Mouse (Mus musculus) frontal cortex, adult (tissue): ENCODE results near the gene 4933406M09Rik.

Source experiments
- ATAC-seq: cut with Nextera tagmentation; 2 replicates; pipeline ENCODE4 v1.9.2; 2017; ENCODE audit warnings: mild to moderate bottlenecking, moderate library complexity, mixed read lengths; ENCODE audit not compliant: low TSS enrichment

4933406M09Rik gene

GRCm38 (mm10) chr1:134385666-134386065, at the start of gene 4933406M09Rik:
4933406M09Rik (plus strand) TSS chr1:134385940.
- no peak for ATAC-seq

DNA sequence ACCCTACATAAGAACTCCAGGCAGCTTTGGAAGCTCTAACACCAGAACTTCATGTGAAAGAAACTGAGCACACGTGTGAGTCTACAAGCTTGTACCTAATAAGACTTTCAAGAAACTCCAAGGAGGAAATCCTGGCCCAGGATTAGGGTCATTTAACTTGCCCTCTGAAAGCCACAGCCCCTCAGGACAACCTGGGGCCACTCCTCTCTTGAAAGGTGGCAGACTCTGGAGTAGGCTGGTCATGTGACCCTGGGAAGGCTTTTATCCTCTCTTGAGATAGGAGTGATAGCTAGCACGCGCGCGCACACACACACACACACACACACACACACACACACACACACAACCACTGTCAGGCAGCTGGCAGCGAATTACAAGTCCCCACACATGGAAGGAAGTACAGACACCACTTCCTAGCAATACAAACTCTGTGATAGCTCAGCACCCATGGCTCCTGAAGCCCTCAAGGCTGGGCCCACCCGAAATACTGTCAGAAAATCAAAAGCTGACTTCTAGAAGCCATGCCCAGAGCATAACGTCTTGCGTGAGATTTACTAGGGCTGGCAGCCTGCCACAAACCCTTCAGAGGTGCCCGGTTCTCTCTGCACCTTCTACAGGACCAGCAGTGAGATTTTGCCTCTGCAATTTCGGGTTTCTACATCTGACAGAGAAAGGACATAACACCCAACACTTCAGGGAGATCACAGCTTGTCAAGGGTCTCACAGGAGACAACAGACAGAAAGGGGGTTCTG, 48.6 kb upstream of the 4933406M09Rik start:
- ATAC-seq: no peak

DNA sequence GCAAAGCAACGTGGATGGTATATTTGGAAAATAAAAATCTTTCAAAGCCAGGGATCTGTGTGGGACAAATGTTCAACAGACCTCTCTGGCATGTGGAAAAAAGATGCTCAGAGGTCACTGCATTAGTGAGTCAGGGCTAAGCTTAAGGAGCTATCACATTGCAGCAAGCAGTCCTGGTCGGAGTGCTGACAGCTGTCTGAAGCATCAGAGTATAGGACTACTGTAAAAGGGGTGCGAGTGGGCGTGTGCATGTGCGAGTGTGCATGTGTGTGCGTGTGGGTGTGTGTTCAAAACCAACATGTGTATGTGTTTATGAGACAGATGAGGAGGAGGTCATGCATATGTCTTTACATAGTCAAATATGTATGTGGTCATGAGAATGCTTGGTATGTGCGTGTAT, 46.6 kb upstream of the 4933406M09Rik start:
- no peak for ATAC-seq

- ATAC-seq: no peak
Observed at GRCm38 (mm10) chr1:134339757-134340619, 45.8 kb upstream of the 4933406M09Rik start.

DNA sequence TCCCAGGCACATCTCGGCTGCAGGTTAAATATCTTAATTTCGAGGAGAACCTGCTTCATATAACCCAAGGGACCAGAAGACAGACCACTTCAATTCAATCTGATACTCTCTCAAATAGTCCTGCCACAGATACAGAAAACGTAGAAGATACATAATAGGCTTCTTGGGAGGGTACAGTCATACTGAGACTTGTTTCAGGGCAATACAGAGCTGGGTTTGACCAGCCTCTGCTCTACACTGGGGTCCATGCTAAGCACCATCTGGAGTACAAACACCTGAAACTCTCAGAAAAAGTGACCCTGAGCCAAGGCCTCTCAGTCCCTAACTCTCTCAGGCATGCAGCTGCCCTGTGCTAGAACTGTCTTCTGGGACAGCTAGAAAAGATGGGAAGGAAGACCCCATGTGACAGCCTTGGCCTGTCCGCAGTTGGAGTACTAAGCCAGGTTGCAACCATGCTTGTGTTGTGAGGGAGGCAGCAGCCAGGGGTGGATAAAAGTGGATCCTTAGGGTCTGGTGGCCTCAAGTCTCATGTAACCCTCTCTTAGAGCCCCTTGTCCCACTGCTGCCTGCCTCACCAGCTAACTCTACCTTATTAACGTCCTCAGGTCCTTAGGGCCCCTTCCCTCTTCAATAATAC, 44.0 kb upstream of the 4933406M09Rik start:
- ATAC-seq: no peak

- ATAC-seq: no peak
Observed at GRCm38 (mm10) chr1:134342278-134342664, 43.5 kb upstream of the 4933406M09Rik start.

- no peak for ATAC-seq
Observed at GRCm38 (mm10) chr1:134342781-134343310, 42.9 kb upstream of the 4933406M09Rik start.

DNA sequence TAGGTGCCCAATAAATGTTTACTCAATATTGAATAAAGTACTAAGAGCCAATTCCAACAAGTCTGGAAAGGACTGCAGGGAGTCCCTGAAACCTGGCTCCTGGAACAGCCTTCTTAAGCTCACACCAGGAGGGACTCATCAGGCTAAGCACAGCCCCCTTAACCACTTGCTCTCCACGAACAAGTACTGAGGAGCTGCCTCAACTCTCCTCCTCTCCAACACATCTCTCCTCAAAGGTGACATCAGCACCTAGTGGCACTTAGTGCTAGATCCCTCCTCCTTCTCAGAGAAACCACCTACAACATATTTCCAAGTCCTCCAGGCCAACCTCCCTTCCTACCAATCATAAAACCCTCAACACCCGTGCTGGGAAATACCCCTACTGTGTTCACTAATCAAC, 42.2 kb upstream of the 4933406M09Rik start:
- ATAC-seq: peak; percentile 32

DNA sequence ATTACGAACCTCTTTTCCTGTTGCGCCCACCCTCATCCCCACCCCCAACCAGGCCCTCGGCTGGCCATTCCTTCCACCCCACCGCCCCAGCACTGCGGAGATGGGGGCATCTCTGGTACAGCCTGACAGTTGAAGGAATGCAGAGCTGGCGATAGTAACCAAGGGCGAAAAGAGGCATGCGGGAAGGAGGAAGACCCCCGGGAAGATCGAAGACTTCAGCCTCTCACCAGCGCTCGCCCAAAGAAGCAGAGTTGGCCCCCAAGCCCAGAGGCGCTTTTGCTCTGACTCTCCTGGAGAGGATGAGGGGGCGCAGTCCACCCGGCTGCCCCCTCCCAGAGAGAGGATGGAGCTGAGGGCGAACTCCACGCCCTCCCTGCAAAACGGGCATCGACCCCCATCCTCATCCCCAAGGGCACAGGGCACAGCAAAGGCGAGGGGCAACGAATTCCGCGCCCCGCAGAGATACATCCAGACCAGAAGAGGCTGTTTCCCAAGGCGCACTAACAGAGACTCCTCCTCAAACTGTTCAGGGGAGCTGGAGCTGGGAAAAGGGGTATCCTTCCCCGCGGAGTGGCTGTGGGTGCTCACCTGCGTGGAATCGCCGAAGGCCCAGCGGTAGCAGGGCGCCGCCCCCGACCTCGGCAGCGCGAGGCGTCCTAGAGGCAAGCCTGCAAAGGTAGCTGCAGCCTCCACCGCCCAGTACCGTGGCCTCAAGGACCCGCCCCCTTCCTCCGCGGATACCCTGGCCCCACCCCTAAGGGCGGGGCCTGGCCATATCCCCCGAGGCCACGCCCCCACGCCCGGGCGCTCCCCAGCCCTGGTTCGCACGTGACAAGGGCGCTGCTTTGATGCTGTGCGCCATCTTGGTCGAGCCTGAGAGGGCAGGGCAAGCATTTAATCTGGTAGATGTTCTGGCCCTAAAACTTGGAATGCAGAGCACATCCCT, 41.5 kb upstream of the 4933406M09Rik start:
- ATAC-seq: peak; percentile 69

- ATAC-seq: peak; percentile 57
Observed at GRCm38 (mm10) chr1:134345075-134345474, 40.7 kb upstream of the 4933406M09Rik start.

- ATAC-seq: no peak
Observed at GRCm38 (mm10) chr1:134347791-134348190, 37.9 kb upstream of the 4933406M09Rik start.

GRCm38 (mm10) chr1:134353326-134353725, 32.4 kb upstream of the 4933406M09Rik start:
- no peak for ATAC-seq

DNA sequence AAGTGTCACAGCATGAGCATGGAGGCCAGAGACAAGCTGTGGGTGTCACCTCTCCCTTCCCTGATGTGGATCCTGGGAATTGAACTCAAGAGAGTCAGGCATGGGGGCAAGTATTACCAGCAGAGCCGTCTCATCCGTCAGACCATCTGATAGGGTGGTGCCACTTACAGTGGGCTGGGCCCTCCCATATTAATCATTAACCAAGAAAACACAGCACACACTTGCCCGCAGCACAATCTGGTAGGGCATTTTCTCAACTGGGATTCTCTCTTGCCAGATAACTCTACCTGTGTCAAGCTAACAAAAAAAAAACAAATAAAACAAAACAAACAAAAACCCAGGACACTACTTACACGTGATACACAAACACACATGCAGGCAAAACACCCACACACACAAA, 28.3 kb upstream of the 4933406M09Rik start:
- no peak for ATAC-seq

GRCm38 (mm10) chr1:134360656-134361055, 25.1 kb upstream of the 4933406M09Rik start:
- no peak for ATAC-seq

DNA sequence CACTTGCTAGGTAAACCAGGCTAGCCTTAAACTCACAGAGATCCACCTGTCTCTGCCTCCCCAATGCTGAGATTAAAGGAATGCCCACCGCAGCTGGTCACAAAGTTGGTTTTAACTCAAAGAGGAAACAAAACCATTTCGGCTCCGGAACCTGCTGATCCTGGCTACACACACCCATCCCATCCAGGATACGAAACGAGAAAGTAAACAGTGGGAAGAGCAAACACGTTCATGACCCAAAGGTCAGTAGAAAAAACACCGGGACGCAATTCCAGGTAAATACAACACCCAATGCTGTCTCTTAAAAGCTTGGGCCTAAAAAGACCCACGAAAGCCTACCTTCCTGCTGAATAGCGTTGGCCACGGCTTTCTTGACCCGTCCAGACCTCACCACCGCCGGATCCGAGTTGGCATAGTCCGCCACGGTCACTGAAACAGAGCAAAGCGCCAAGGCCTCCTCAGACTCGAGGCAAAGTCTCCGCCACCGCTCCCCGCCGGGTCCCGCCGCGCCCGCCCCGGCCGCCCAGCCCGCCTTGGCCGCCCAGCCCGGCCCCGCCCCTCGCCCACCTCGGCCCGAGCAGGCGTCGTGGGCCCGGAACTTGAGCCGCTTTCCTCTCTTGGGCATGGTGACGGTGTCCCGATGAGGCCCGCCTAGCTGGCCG, 24.4 kb upstream of the 4933406M09Rik start:
- no peak; the same call in 1 of the 2 replicates for ATAC-seq

- peak; percentile 99 for ATAC-seq
Observed at GRCm38 (mm10) chr1:134361857-134362212, 23.9 kb upstream of the 4933406M09Rik start, which contains the start of gene Tmem183a. Tmem183a (minus strand) TSS chr1:134361979.

DNA sequence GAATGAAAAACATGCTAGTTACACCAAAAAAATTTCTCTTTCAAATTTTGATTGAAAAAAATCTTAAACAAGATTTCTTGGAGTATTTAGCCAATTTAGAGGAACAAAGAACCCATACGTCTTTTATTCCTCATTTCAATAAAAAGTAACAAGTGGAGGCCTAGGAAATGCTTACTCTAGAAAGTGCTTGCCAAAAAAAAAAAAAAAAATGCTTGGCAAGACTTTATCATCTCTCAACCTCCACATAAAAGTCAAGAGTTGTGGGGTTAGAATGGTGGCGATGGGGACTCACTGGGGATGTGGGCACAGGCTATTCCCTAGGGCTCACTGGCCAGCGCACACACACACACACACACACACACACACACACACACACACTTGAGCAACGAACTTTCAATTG, 22.5 kb upstream of the 4933406M09Rik start:
- ATAC-seq: no peak

DNA sequence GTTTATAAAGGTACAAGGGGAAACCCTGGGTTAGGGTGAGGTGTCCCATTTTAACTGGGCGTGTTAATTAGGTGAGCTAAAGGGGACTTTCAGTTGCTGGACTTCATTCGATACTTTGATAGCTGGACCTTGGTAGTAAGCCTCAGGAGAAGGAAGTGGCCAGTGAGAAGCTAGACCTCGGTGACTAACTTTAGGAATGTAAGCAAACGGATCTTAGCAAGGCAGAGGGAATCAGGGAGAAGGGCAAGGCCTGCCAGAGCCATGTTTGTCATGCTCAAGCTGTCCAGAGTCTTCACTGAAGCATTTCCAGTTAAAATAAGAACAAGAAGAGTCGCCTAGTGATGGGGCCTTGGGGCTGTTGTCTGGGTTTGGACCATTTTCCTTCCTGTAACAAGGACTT, 20.2 kb upstream of the 4933406M09Rik start:
- no peak for ATAC-seq

- no peak for ATAC-seq
Observed at GRCm38 (mm10) chr1:134368777-134369337, 16.9 kb upstream of the 4933406M09Rik start.

GRCm38 (mm10) chr1:134374124-134374523, 11.6 kb upstream of the 4933406M09Rik start:
- no peak for ATAC-seq
